Comparison of ENCODE assay signal across 17 mouse cellular contexts in the genomic region with DNA sequence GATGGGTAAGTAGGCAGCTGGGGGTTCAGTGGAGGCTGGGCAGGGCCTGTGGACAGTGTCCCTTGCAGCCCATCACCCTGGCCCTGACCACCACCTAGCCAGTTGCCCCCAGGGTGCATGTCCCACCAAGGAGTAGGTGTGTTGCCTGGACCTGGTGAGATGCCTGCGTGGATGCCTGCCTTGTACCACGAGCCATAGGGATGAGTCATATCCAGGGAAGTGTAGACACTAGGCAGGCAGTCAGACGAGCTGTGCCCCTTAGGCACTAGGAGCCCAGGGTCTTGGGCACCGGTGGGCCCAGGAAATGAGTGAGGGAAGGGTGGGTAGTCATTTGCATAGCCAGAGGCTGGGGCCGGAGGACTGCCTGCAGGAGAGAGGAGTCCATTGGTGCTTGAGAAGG. TPM values are rescaled to one million over a fixed set of nuclear protein-coding genes. Genes with fewer than 3 reads are reported as not detected.
DNase-seq lines count a peak whose midpoint lies in the region; ATAC-seq and TF ChIP-seq lines count a peak whose summit lies in the region.
"Had no signal": no experiment of that assay in that cellular context is flagged by ENCODE, and none has a peak within 500 bp of the region (broad histone marks: within the 10 kb centered on the region; RNA-seq: fewer than 3 reads in every experiment).

No protein-coding gene starts in this region.

- H3K4me3 ChIP-seq in hindbrain, embryonic 11.5 days (ENCODE audit: low read depth, low read length) = no peak overlapping the region
- H3K4me3 ChIP-seq in hindbrain, postnatal 0 days (ENCODE audit: low read length) = no peak overlapping the region
- no peak overlapping the region for H3K4me3 ChIP-seq in stomach, embryonic 15.5 days (replicated peaks)
- no peak overlapping the region for H3K4me3 ChIP-seq in stomach, postnatal 0 days (ENCODE audit: low read depth, low read length)
- H3K4me3 ChIP-seq in limb, embryonic 10.5 days = peak overlapping the region; percentile 44; the same call in 1 of the 2 replicates

- 16% methylated on average over 5 of the region's 5 CpGs for WGBS in hindbrain, embryonic 11.5 days
- 30% methylated on average over 5 of the region's 5 CpGs for WGBS in hindbrain, postnatal 0 days
- WGBS in stomach, embryonic 15.5 days = 41% methylated on average over 5 of the region's 5 CpGs
- 32% methylated on average over 5 of the region's 5 CpGs for WGBS in stomach, postnatal 0 days
- 18% methylated on average over 5 of the region's 5 CpGs for WGBS in limb, embryonic 10.5 days

- DNase-seq in hindbrain, embryonic 11.5 days (ENCODE audit: low spot score) = no peak
- no peak for DNase-seq in hindbrain, postnatal 0 days (ENCODE audit: low spot score)
- DNase-seq in stomach, postnatal 0 days (ENCODE audit: low spot score) = no peak
- peak; percentile 44 for DNase-seq in limb, embryonic 10.5 days (ENCODE audit: low spot score)
- DNase-seq in urinary bladder, adult 2 months (ENCODE audit: low spot score) = no peak
- DNase-seq in cerebellum, postnatal 36 days = no peak
- DNase-seq: cerebellum, adult 18-20 months; gastrocnemius, postnatal 10 days; kidney, postnatal 25 days; layer of hippocampus, postnatal 36 days; liver; lung, postnatal 36 days had no signal

- H3K4me2 ChIP-seq in hindbrain, embryonic 11.5 days (replicated peaks; ENCODE audit: low read depth, low read length) = peak overlapping the region; percentile 18; the same call in 1 of the 2 replicates
- H3K4me2 ChIP-seq in hindbrain, postnatal 0 days (ENCODE audit: low read depth, low read length) = no peak overlapping the region
- peak overlapping the region; percentile 46 for H3K4me2 ChIP-seq in stomach, embryonic 15.5 days
- no peak overlapping the region for H3K4me2 ChIP-seq in stomach, postnatal 0 days (replicated peaks; ENCODE audit: low read depth)

- TF ChIP-seq EP300 in stomach, postnatal 0 days (optimal IDR thresholded peaks at IDR 0.05) = no peak

- no peak for TF ChIP-seq CTCF in hindbrain, postnatal 0 days (IDR thresholded peaks at IDR 0.05; ENCODE audit: low read depth)
- no peak for TF ChIP-seq CTCF in stomach, postnatal 0 days (IDR thresholded peaks at IDR 0.05; ENCODE audit: low read depth)

- H3K27me3 ChIP-seq in hindbrain, embryonic 11.5 days (ENCODE audit: control insufficient read depth, insufficient read depth, low read length) = peaks cover 26% of the 10 kb centered on the region
- H3K27me3 ChIP-seq in hindbrain, postnatal 0 days (ENCODE audit: insufficient read depth, low read length) = peaks cover 22% of the 10 kb centered on the region
- peaks cover 20% of the 10 kb centered on the region for H3K27me3 ChIP-seq in stomach, embryonic 15.5 days (replicated peaks)
- H3K27me3 ChIP-seq in stomach, postnatal 0 days (ENCODE audit: control insufficient read depth, insufficient read depth, low read length) = no peaks in the 10 kb centered on the region
- H3K27me3 ChIP-seq in limb, embryonic 10.5 days (ENCODE audit: low read depth, poor library complexity, severe bottlenecking) = peaks cover 53% of the 10 kb centered on the region

- ATAC-seq in hindbrain, embryonic 11.5 days (ENCODE audit: low FRiP score) = no peak
- ATAC-seq in hindbrain, postnatal 0 days = no peak
- ATAC-seq in stomach, embryonic 15.5 days (ENCODE audit: insufficient read depth, low FRiP score, low read depth) = no peak
- ATAC-seq in stomach, postnatal 0 days (ENCODE audit: low FRiP score, low TSS enrichment) = no peak
- ATAC-seq: forebrain, embryonic 13.5 days; intestine, embryonic 15.5 days had no signal

- H3K4me1 ChIP-seq in hindbrain, embryonic 11.5 days (replicated peaks; ENCODE audit: control insufficient read depth, insufficient read depth, low read length) = peaks cover 11% of the 10 kb centered on the region
- H3K4me1 ChIP-seq in hindbrain, postnatal 0 days (ENCODE audit: insufficient read depth, low read length) = peaks cover 8% of the 10 kb centered on the region
- peaks cover 36% of the 10 kb centered on the region for H3K4me1 ChIP-seq in stomach, embryonic 15.5 days
- H3K4me1 ChIP-seq in stomach, postnatal 0 days (replicated peaks; ENCODE audit: control insufficient read depth, insufficient read depth) = 0 out of 2 replicates have a peak, but pooled peaks cover 3% of the 10 kb centered on the region
- peaks cover 67% of the 10 kb centered on the region for H3K4me1 ChIP-seq in limb, embryonic 10.5 days

- no peak overlapping the region for H3K9ac ChIP-seq in hindbrain, embryonic 11.5 days (ENCODE audit: low read depth, low read length)
- no peak overlapping the region for H3K9ac ChIP-seq in hindbrain, postnatal 0 days (replicated peaks; ENCODE audit: low read length)
- H3K9ac ChIP-seq in stomach, embryonic 15.5 days = no peak overlapping the region
- H3K9ac ChIP-seq in stomach, postnatal 0 days (ENCODE audit: low read length) = no peak overlapping the region
- H3K9ac ChIP-seq: intestine, embryonic 15.5 days had no signal

- H3K27ac ChIP-seq in hindbrain, embryonic 11.5 days (ENCODE audit: low read depth, low read length) = no peak overlapping the region
- H3K27ac ChIP-seq in hindbrain, postnatal 0 days = no peak overlapping the region
- no peak overlapping the region for H3K27ac ChIP-seq in stomach, embryonic 15.5 days
- no peak overlapping the region for H3K27ac ChIP-seq in stomach, postnatal 0 days (replicated peaks)
- peak overlapping the region; percentile 80 for H3K27ac ChIP-seq in limb, embryonic 10.5 days
- H3K27ac ChIP-seq: forebrain, embryonic 13.5 days; heart, embryonic 13.5 days; intestine, embryonic 15.5 days had no signal

- H3K9me3 ChIP-seq in hindbrain, embryonic 11.5 days (ENCODE audit: control insufficient read depth, low read length) = no peaks in the 10 kb centered on the region
- H3K9me3 ChIP-seq in hindbrain, postnatal 0 days (ENCODE audit: low read length) = no peaks in the 10 kb centered on the region
- H3K9me3 ChIP-seq in stomach, embryonic 15.5 days = no peaks in the 10 kb centered on the region
- no peaks in the 10 kb centered on the region for H3K9me3 ChIP-seq in stomach, postnatal 0 days (ENCODE audit: control insufficient read depth, low read length)
- H3K9me3 ChIP-seq in limb, embryonic 10.5 days (replicated peaks) = no peaks in the 10 kb centered on the region
- H3K9me3 ChIP-seq: forebrain, embryonic 13.5 days; heart, embryonic 13.5 days; intestine, embryonic 15.5 days had no signal

- H3K36me3 ChIP-seq in hindbrain, embryonic 11.5 days (ENCODE audit: control insufficient read depth, insufficient read depth, low read length) = no peaks in the 10 kb centered on the region
- H3K36me3 ChIP-seq in hindbrain, postnatal 0 days (ENCODE audit: insufficient read depth, low read length) = no peaks in the 10 kb centered on the region
- no peaks in the 10 kb centered on the region for H3K36me3 ChIP-seq in stomach, embryonic 15.5 days
- no peaks in the 10 kb centered on the region for H3K36me3 ChIP-seq in stomach, postnatal 0 days (ENCODE audit: control insufficient read depth, insufficient read depth, low read length)
- H3K36me3 ChIP-seq in limb, embryonic 10.5 days = no peaks in the 10 kb centered on the region
- H3K36me3 ChIP-seq: heart, embryonic 13.5 days; intestine, embryonic 15.5 days had no signal

RNA-seq across cellular contexts. Expression of gene Sp7, which starts 8.1 kb away (rescaled TPM):
- polyA plus RNA-seq in hindbrain, embryonic 11.5 days (2014; fragmentation: Nextera tagmentation; extraction: Ambion mirVana) = 0.73 and 0.99 TPM in 2 replicates
- total RNA-seq in hindbrain, postnatal 0 days (2014; rRNA removed) = 0.11 and 0.31 TPM in 2 replicates
- polyA plus RNA-seq in hindbrain, postnatal 0 days (2015; fragmentation: Nextera tagmentation; extraction: Ambion mirVana) = 0.38 and 0.40 TPM in 2 replicates
- polyA plus RNA-seq in stomach, embryonic 15.5 days (2015; fragmentation: Nextera tagmentation; extraction: Ambion mirVana) = 1.0 and 1.1 TPM in 2 replicates
- 0.40 and 0.41 TPM in 2 replicates for polyA plus RNA-seq in stomach, postnatal 0 days (2015; fragmentation: Nextera tagmentation; extraction: Ambion mirVana)
- polyA plus RNA-seq in limb, embryonic 10.5 days (2016; fragmentation: Nextera tagmentation; extraction: Ambion mirVana) = 1.6 and 1.8 TPM in 2 replicates
- polyA plus RNA-seq in urinary bladder, adult 2 months (2012; rRNA removed) = 0.15 and 0.21 TPM in 2 replicates
- total RNA-seq: monocyte, adult 5-6 weeks had no signal

RNA-seq across cellular contexts. Expression of gene Aaas, which starts 8.3 kb away (rescaled TPM):
- 65.9 and 76.2 TPM in 2 replicates for polyA plus RNA-seq in hindbrain, embryonic 11.5 days (2014; fragmentation: Nextera tagmentation; extraction: Ambion mirVana)
- 19.4 and 25.4 TPM in 2 replicates for total RNA-seq in hindbrain, postnatal 0 days (2014; rRNA removed)
- polyA plus RNA-seq in hindbrain, postnatal 0 days (2015; fragmentation: Nextera tagmentation; extraction: Ambion mirVana) = 31.4 and 36.4 TPM in 2 replicates
- 55.9 and 67.0 TPM in 2 replicates for polyA plus RNA-seq in stomach, embryonic 15.5 days (2015; fragmentation: Nextera tagmentation; extraction: Ambion mirVana)
- 21.1 and 21.7 TPM in 2 replicates for polyA plus RNA-seq in stomach, postnatal 0 days (2015; fragmentation: Nextera tagmentation; extraction: Ambion mirVana)
- 150 and 163 TPM in 2 replicates for polyA plus RNA-seq in limb, embryonic 10.5 days (2016; fragmentation: Nextera tagmentation; extraction: Ambion mirVana)
- 19.1 and 21.4 TPM in 2 replicates for polyA plus RNA-seq in urinary bladder, adult 2 months (2012; rRNA removed)

RNA-seq across cellular contexts. Expression of gene Myg1, which starts 27.3 kb away (rescaled TPM):
- 104 TPM in 2 replicates for polyA plus RNA-seq in hindbrain, embryonic 11.5 days (2014; fragmentation: Nextera tagmentation; extraction: Ambion mirVana)
- 56.5 and 58.0 TPM in 2 replicates for total RNA-seq in hindbrain, postnatal 0 days (2014; rRNA removed)
- polyA plus RNA-seq in hindbrain, postnatal 0 days (2015; fragmentation: Nextera tagmentation; extraction: Ambion mirVana) = 78.8 and 79.8 TPM in 2 replicates
- 83.5 and 85.5 TPM in 2 replicates for polyA plus RNA-seq in stomach, embryonic 15.5 days (2015; fragmentation: Nextera tagmentation; extraction: Ambion mirVana)
- 39.7 and 44.8 TPM in 2 replicates for polyA plus RNA-seq in stomach, postnatal 0 days (2015; fragmentation: Nextera tagmentation; extraction: Ambion mirVana)
- polyA plus RNA-seq in limb, embryonic 10.5 days (2016; fragmentation: Nextera tagmentation; extraction: Ambion mirVana) = 123 and 135 TPM in 2 replicates
- polyA plus RNA-seq in urinary bladder, adult 2 months (2012; rRNA removed) = 54.1 and 59.1 TPM in 2 replicates

RNA-seq across cellular contexts. Expression of gene Pfdn5, which starts 32.9 kb away (rescaled TPM):
- 401 and 431 TPM in 2 replicates for polyA plus RNA-seq in hindbrain, embryonic 11.5 days (2014; fragmentation: Nextera tagmentation; extraction: Ambion mirVana)
- 119 and 139 TPM in 2 replicates for total RNA-seq in hindbrain, postnatal 0 days (2014; rRNA removed)
- polyA plus RNA-seq in hindbrain, postnatal 0 days (2015; fragmentation: Nextera tagmentation; extraction: Ambion mirVana) = 531 and 540 TPM in 2 replicates
- polyA plus RNA-seq in stomach, embryonic 15.5 days (2015; fragmentation: Nextera tagmentation; extraction: Ambion mirVana) = 322 TPM in 2 replicates
- polyA plus RNA-seq in stomach, postnatal 0 days (2015; fragmentation: Nextera tagmentation; extraction: Ambion mirVana) = 321 and 336 TPM in 2 replicates
- 351 and 381 TPM in 2 replicates for polyA plus RNA-seq in limb, embryonic 10.5 days (2016; fragmentation: Nextera tagmentation; extraction: Ambion mirVana)
- polyA plus RNA-seq in urinary bladder, adult 2 months (2012; rRNA removed) = 396 and 519 TPM in 2 replicates

RNA-seq across cellular contexts. Expression of gene Sp1, which starts 47.1 kb away (rescaled TPM):
- 10.5 and 11.5 TPM in 2 replicates for polyA plus RNA-seq in hindbrain, embryonic 11.5 days (2014; fragmentation: Nextera tagmentation; extraction: Ambion mirVana)
- 24.7 and 26.0 TPM in 2 replicates for total RNA-seq in hindbrain, postnatal 0 days (2014; rRNA removed)
- polyA plus RNA-seq in hindbrain, postnatal 0 days (2015; fragmentation: Nextera tagmentation; extraction: Ambion mirVana) = 3.0 and 3.5 TPM in 2 replicates
- polyA plus RNA-seq in stomach, embryonic 15.5 days (2015; fragmentation: Nextera tagmentation; extraction: Ambion mirVana) = 9.6 and 9.7 TPM in 2 replicates
- polyA plus RNA-seq in stomach, postnatal 0 days (2015; fragmentation: Nextera tagmentation; extraction: Ambion mirVana) = 4.4 and 4.7 TPM in 2 replicates
- 9.1 and 9.8 TPM in 2 replicates for polyA plus RNA-seq in limb, embryonic 10.5 days (2016; fragmentation: Nextera tagmentation; extraction: Ambion mirVana)
- polyA plus RNA-seq in urinary bladder, adult 2 months (2012; rRNA removed) = 19.1 and 24.2 TPM in 2 replicates

Comparison
In these comparisons a context has a peak if more than half of its experiments do, and no peak if none do; other contexts are left out.
1. H3K4me2 ChIP-seq: peak in hindbrain, embryonic 11.5 days (single experiment) and stomach, embryonic 15.5 days (single experiment); none in hindbrain, postnatal 0 days (single experiment) and stomach, postnatal 0 days (single experiment).